Mouse (Mus musculus): ENCODE measurements around the gene Ncoa3.

Ncoa3 gene

GRCm38 (mm10) chr2:166105911-166106310 is 113.5 kb downstream of the Ncoa3 start:
- DNase-seq (ENCODE audit: low read depth, low spot score): no peak

- DNase-seq (ENCODE audit: low read depth, low spot score): no peak
Observed at GRCm38 (mm10) chr2:166106631-166107030, 114.2 kb downstream of the Ncoa3 start.

GRCm38 (mm10) chr2:166107911-166108310 is 115.5 kb downstream of the Ncoa3 start:
- DNase-seq (ENCODE audit: low read depth, low spot score): no peak

- peak; percentile 21 for DNase-seq (ENCODE audit: low read depth, low spot score)
Observed at GRCm38 (mm10) chr2:166108326-166108725, 115.9 kb downstream of the Ncoa3 start.

- DNase-seq (ENCODE audit: low read depth, low spot score): no peak
Observed at GRCm38 (mm10) chr2:166110764-166111163, 118.3 kb downstream of the Ncoa3 start.

- DNase-seq (ENCODE audit: low read depth, low spot score): no peak
Observed at GRCm38 (mm10) chr2:166111238-166111637, 118.8 kb downstream of the Ncoa3 start.

- no peak for DNase-seq (ENCODE audit: low read depth, low spot score)
Observed at GRCm38 (mm10) chr2:166111831-166112250, 119.4 kb downstream of the Ncoa3 start.

GRCm38 (mm10) chr2:166112986-166113385 is 120.5 kb downstream of the Ncoa3 start:
- DNase-seq (ENCODE audit: low read depth, low spot score): no peak

GRCm38 (mm10) chr2:166115571-166116277 is 123.3 kb downstream of the Ncoa3 start:
- no peak for DNase-seq (ENCODE audit: low read depth, low spot score)

GRCm38 (mm10) chr2:166116278-166116608 is 123.8 kb downstream of the Ncoa3 start:
- no peak for DNase-seq (ENCODE audit: low read depth, low spot score)

- no peak for DNase-seq (ENCODE audit: low read depth, low spot score)
Observed at GRCm38 (mm10) chr2:166116704-166117103, 124.3 kb downstream of the Ncoa3 start.

GRCm38 (mm10) chr2:166119992-166120391 is 127.6 kb downstream of the Ncoa3 start:
- no peak for DNase-seq (ENCODE audit: low read depth, low spot score)

GRCm38 (mm10) chr2:166121681-166122355 is 129.4 kb downstream of the Ncoa3 start:
- DNase-seq (ENCODE audit: low read depth, low spot score): no peak

GRCm38 (mm10) chr2:166122781-166123180 is 130.3 kb downstream of the Ncoa3 start:
- no peak for DNase-seq (ENCODE audit: low read depth, low spot score)
